Mouse (Mus musculus) liver, adult 2 months (tissue): ENCODE data around the gene Shisal2a. TPM values are rescaled to one million over a fixed set of nuclear protein-coding genes. Genes with fewer than 3 reads are reported as not detected.
A peak's percentile ranks its signal among the peaks of the same experiment; 100 is the strongest.

Source experiments
- DNase-seq: peaks from one replicate; pipeline ENCODE4 v3.0.0-alpha.2; 2011; ENCODE audit warnings: low read depth, low spot score; ENCODE audit errors: extremely low read depth
- H3K27ac ChIP-seq: fragments of 200-500 bp; replicated peaks from 2 replicates; pipeline ENCODE4 v1.5.1; 2012; ENCODE audit warnings: low read depth, mild to moderate bottlenecking, control low read depth, inconsistent platforms, low read length; ENCODE audit not compliant: insufficient read depth
- H3K27me3 ChIP-seq: fragments of 200-500 bp; 2 replicates; pipeline ENCODE4 v1.6.1; 2012; ENCODE audit warnings: mild to moderate bottlenecking, moderate library complexity, low read length, inconsistent platforms; ENCODE audit not compliant: control insufficient read depth, insufficient read depth
- H3K36me3 ChIP-seq: fragments of 200-500 bp; 2 replicates; pipeline ENCODE4 v1.6.1; 2012; ENCODE audit warnings: low read length, inconsistent platforms; ENCODE audit not compliant: control insufficient read depth, insufficient read depth
- H3K4me1 ChIP-seq: fragments of 200-500 bp; 2 replicates; pipeline ENCODE4 v1.6.1; 2011; ENCODE audit warnings: low read length; ENCODE audit not compliant: control insufficient read depth, insufficient read depth
- H3K4me3 ChIP-seq: fragments of 200-500 bp; 2 replicates; pipeline ENCODE4 v1.5.1; 2011; ENCODE audit warnings: low read depth, mild to moderate bottlenecking, control low read depth, low read length, moderate library complexity; ENCODE audit not compliant: insufficient read depth
- H3K79me2 ChIP-seq: fragments of 200-500 bp; 2 replicates; pipeline ENCODE4 v1.6.1; 2012; ENCODE audit warnings: inconsistent platforms, mild to moderate bottlenecking, low read length, moderate library complexity; ENCODE audit not compliant: control insufficient read depth, insufficient read depth
- H3K9ac ChIP-seq: fragments of 200-500 bp; 2 replicates; pipeline ENCODE4 v1.6.1; 2012; ENCODE audit warnings: low read depth, mild to moderate bottlenecking, control low read depth, inconsistent platforms, low read length
- CTCF ChIP-seq: fragments of 200-500 bp; IDR thresholded peaks from 2 replicates; pipeline ENCODE4 v1.5.1; 2011; ENCODE audit warnings: low read depth, low read length, control low read depth
- POLR2A ChIP-seq: fragments of 200-500 bp; IDR thresholded peaks from 2 replicates; pipeline ENCODE4 v1.6.1; 2011; ENCODE audit warnings: low read length, control low read depth; ENCODE audit not compliant: insufficient read depth; ENCODE audit errors: extremely low read depth
- WGBS: fragments of 180-500 bp; shearing (Covaris S2); methylation state at CpG from one replicate; pipeline ENCODE4 v1.1.7; 2018; 5-methylcytosine and 5-hydroxymethylcytosine counted together
- polyA plus RNA-seq: library from polyadenylated mRNA; depleted of rRNA; stranded (reverse); fragments of >200 nt; gene quantifications from 2 replicates; pipeline ENCODE4 v1.2.3, GENCODE M21; 2012; rRNA removed
- total RNA-seq: library from RNA; depleted of rRNA; stranded (reverse); fragments of >200 nt; gene quantifications from 2 replicates; pipeline ENCODE4 v1.2.3, GENCODE M21; 2014; rRNA removed

The Shisal2a gene
- total and polyA plus RNA-seq, 2 experiments: not detected

DNA sequence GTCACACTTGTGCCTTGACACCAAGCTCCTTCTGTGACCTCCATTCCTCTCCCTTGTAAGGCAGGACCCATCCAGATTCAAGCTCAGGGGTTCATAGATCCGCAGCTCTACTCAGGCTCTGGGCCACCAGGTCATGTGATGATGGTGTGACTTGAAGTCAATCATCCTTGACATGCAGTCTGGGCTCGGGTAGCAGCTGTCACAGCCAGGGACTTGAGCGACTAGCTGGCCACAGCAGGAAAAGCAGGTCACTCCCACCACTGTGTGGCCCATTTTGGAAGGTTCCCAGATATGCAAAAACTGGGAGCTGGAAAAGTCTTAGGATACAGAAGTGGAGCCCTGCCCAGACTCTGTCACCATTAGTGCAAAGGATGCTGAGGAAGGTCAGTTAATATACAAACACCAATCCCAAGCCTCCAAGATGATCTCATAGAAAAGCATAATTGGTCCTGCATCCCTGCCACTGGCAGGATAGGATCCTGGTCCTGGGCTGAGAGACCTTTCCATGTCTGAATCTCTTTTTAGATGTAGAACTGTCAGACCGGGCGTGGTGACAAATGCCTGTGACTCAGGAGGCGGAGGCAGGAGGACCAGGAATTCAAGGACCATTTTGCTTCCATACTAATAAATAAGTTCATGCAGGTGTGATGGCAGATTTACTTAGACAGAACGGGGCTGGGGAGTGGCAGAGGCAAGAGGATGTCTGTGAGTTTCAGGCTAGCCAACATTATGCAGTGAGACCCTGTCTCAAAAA lies 62.3 kb downstream of the Shisal2a start:
- WGBS: 84% methylated on average over 7 of the region's 7 CpGs
- H3K4me3 ChIP-seq: no peak overlapping the region
- no peak overlapping the region for H3K9ac ChIP-seq
- no peak overlapping the region for H3K27ac ChIP-seq
- no peaks in the 10 kb centered on the region for H3K36me3 ChIP-seq
- peaks cover 2% of the 10 kb centered on the region; the same call in 1 of the 2 replicates for H3K4me1 ChIP-seq
- no peaks in the 10 kb centered on the region for H3K27me3 ChIP-seq
- TF ChIP-seq CTCF (no peak), POLR2A (no peak)
- DNase-seq: no peak
- no peaks in the 10 kb centered on the region for H3K79me2 ChIP-seq

DNA sequence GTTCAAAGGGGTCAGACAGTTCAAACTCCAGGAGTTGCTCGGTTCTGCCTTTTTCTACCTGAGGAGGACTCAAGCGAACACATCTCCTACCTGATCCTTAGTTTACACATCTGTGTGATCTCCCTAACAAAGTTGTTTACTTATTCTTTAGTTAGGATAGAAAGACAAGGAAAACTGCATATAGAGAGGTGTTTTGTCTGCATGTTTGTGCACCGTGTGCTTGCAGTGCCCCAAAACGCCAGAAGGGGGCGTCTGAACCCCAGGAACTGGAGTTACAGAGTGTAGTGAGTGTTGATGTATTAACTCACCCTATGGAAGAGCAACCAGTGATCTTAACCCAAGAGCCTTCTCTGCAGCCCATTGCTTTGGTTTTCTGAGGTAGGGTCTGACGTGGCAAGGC lies 63.4 kb downstream of the Shisal2a start:
- H3K36me3 ChIP-seq: no peaks in the 10 kb centered on the region
- no peaks in the 10 kb centered on the region for H3K79me2 ChIP-seq
- H3K9ac ChIP-seq: no peak overlapping the region
- no peak for DNase-seq
- peaks cover 2% of the 10 kb centered on the region; the same call in 1 of the 2 replicates for H3K4me1 ChIP-seq
- H3K4me3 ChIP-seq: no peak overlapping the region
- 75% methylated on average over 6 of the region's 6 CpGs for WGBS
- no peaks in the 10 kb centered on the region for H3K27me3 ChIP-seq
- TF ChIP-seq CTCF (peak; percentile 37; the same call in 1 of the 2 replicates), POLR2A (no peak)
- no peak overlapping the region for H3K27ac ChIP-seq

DNA sequence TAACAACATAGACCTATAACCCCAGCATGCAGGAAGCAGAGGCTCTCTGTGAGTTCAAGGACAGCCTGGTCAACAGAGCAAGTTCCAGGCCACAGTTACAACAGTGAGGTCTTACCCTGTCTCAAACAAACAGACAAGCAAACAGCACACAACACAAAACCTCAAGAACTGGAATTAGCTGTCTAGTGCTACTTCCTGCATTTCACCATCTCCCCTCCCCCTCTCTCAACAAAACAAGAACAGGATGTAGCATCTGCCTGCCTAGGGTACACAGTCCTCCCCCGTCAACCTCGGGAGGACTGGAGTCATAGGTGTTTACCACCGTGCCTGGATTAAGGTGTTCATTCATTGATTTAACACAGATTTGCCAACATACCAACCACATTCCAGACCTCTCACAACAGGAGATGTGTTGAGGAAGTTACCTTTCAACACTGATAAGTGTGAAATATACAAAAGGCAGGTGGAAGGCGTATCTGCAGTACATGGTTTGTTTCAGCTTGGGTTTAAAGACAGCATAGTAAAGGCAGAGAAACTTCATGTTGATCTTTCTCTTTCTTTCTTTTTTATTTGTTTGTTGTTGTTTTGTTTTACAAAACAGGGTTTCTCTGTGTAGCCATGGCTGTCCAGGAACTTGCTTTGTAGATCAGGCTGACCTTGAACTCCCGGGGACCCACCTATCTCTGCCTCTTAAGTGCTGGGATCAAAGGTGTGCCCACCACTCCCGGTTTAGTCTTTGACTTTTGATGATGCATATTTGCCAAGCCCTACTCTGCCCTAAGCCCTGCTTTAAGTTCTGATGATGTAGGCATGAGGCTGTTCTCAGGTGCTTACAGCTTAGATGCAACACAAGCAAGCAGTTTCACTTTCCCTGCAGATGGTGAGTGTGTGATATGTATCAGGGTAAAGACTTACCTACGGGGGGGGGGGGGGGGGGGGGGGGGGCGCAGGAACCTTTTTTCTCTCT lies 64.2 kb downstream of the Shisal2a start:
- H3K9ac ChIP-seq: no peak overlapping the region
- H3K27me3 ChIP-seq: no peaks in the 10 kb centered on the region
- no peaks in the 10 kb centered on the region for H3K36me3 ChIP-seq
- no peak overlapping the region for H3K4me3 ChIP-seq
- DNase-seq: peak; percentile 59
- peaks cover 2% of the 10 kb centered on the region; the same call in 1 of the 2 replicates for H3K4me1 ChIP-seq
- no peak for TF ChIP-seq CTCF
- TF ChIP-seq POLR2A: no peak
- no peaks in the 10 kb centered on the region for H3K79me2 ChIP-seq
- WGBS: 32% methylated on average over 8 of the region's 8 CpGs
- no peak overlapping the region for H3K27ac ChIP-seq

Other genes with a start within 250 kb of the Shisal2a start
- 2,678 and 3,000 TPM in 2 replicates for gene Scp2, start 238.4 kb downstream of the Shisal2a start, total RNA-seq
- 1,138 and 1,579 TPM in 2 replicates for gene Scp2, start 238.4 kb downstream of the Shisal2a start, polyA plus RNA-seq
- gene Echdc2, start 217.9 kb downstream of the Shisal2a start, total RNA-seq: 141 and 149 TPM in 2 replicates
- gene Echdc2, start 217.9 kb downstream of the Shisal2a start, polyA plus RNA-seq: 203 and 264 TPM in 2 replicates
- gene Zyg11a, start 165.3 kb downstream of the Shisal2a start, total RNA-seq: 5.9 and 7.1 TPM in 2 replicates
- gene Zyg11a, start 165.3 kb downstream of the Shisal2a start, polyA plus RNA-seq: 3.0 and 6.7 TPM in 2 replicates
- 25.4 and 28.8 TPM in 2 replicates for gene Zyg11b, start 82.3 kb downstream of the Shisal2a start, total RNA-seq
- 5.8 and 6.4 TPM in 2 replicates for gene Zyg11b, start 82.3 kb downstream of the Shisal2a start, polyA plus RNA-seq
- 11.7 and 16.3 TPM in 2 replicates for gene Coa7, start 55.2 kb downstream of the Shisal2a start, total RNA-seq
- gene Coa7, start 55.2 kb downstream of the Shisal2a start, polyA plus RNA-seq: 19.3 and 21.9 TPM in 2 replicates
- 3.5 and 3.7 TPM in 2 replicates for gene Gpx7, start 23.6 kb upstream of the Shisal2a start, total RNA-seq
- gene Gpx7, start 23.6 kb upstream of the Shisal2a start, polyA plus RNA-seq: 2.0 and 3.2 TPM in 2 replicates
- gene Tut4, start 76.1 kb upstream of the Shisal2a start, total RNA-seq: 30.3 and 34.6 TPM in 2 replicates
- 17.8 and 23.6 TPM in 2 replicates for gene Tut4, start 76.1 kb upstream of the Shisal2a start, polyA plus RNA-seq
- 9.1 and 13.3 TPM in 2 replicates for gene Prpf38a, start 196.0 kb upstream of the Shisal2a start, total RNA-seq
- 1.6 and 2.2 TPM in 2 replicates for gene Prpf38a, start 196.0 kb upstream of the Shisal2a start, polyA plus RNA-seq
- gene Orc1, start 196.1 kb upstream of the Shisal2a start, total RNA-seq: under 0.01 and 0.13 TPM in 2 replicates
- gene Orc1, start 196.1 kb upstream of the Shisal2a start, polyA plus RNA-seq: not detected in 2 replicates
- gene Cc2d1b, start 236.6 kb upstream of the Shisal2a start, total RNA-seq: 7.1 and 8.7 TPM in 2 replicates
- gene Cc2d1b, start 236.6 kb upstream of the Shisal2a start, polyA plus RNA-seq: 6.7 and 9.5 TPM in 2 replicates